Mouse (Mus musculus): ENCODE data around the gene Umps. TPM values are rescaled to one million over a fixed set of nuclear protein-coding genes. Genes with fewer than 3 reads are reported as not detected.

Gene Umps
- polyA plus RNA-seq, 1 experiment: 6.1 TPM

DNA sequence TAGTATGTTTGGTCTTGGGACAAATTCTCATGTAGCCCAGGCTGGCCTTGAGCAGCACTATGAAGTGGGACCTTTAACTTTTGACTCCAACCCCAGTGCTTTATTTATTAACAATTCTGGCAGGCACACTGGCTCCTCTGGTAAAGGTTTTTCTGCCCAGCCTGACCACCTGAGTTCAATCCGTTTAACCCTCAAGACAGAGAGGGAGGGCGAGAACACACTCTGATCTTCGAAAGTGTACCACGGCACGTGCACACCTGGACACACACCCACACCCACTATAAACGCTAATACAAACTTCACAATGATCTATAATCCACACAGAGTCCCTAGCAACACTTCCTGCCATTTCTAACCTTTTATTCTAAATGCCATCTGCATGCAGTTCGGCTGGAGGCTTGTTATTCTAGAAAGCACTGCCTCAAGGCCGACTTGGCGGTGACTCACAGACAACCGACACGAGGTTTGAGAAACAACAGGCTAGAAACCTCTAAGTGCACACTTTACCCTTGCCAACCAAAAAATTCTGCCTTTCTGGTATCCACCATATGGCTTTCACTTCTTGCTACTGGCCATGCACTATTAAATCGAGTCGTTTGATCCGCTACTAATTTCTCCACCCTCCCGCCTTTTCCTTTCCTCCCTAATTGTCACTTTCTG, 830 bp downstream of the Umps start:
- Histone ChIP-seq H3K36me3 (ENCODE audit: control insufficient read depth, insufficient read depth, low read length) (peaks cover 12% of the 10 kb centered on the region), H3K27me3 (ENCODE audit: control insufficient read depth, insufficient read depth, low read length) (no peaks in the 10 kb centered on the region), H3K4me3 (ENCODE audit: extremely low read depth, insufficient read depth, insufficient read length) (peak overlapping the region; percentile 89), H3K4me1 (ENCODE audit: control insufficient read depth, insufficient read depth, insufficient read length) (no peaks in the 10 kb centered on the region), H3K27ac (ENCODE audit: insufficient read depth, low read length) (no peak overlapping the region)
- TF ChIP-seq CTCF (IDR thresholded peaks at IDR 0.05; ENCODE audit: extremely low read depth, insufficient read depth, insufficient read length, insufficient replicate concordance): no peak
- no peak for TF ChIP-seq POLR2A (IDR thresholded peaks at IDR 0.05; ENCODE audit: low read depth, low read length)
- no peak for DNase-seq (ENCODE audit: low read depth in 1 of 2, low spot score in 2 of 2)
- WGBS: 5% methylated on average over 15 of the region's 15 CpGs

DNA sequence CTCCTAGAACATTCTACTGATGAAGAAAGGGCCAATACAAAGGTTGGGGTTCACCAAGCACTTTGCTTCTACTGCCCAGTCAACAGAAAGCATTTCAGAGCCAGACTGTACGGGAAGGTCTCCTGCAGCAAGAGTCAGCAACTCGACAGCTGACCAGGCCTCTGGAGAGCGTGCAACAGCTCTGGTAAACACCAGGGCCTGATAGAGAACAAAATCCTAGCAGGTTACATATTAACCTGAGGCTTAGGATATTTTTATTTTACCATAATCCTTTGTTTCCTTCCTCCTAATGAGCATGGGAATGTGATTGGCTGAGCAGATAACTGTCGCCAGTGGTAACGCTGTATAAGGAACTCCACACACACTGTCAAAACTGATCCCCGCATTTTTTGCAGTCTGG, 3.3 kb downstream of the Umps start:
- no peak for TF ChIP-seq CTCF (IDR thresholded peaks at IDR 0.05; ENCODE audit: extremely low read depth, insufficient read depth, insufficient read length, insufficient replicate concordance)
- TF ChIP-seq POLR2A (IDR thresholded peaks at IDR 0.05; ENCODE audit: low read depth, low read length): no peak
- Histone ChIP-seq H3K4me1 (ENCODE audit: control insufficient read depth, insufficient read depth, insufficient read length) (no peaks in the 10 kb centered on the region), H3K27me3 (ENCODE audit: control insufficient read depth, insufficient read depth, low read length) (no peaks in the 10 kb centered on the region), H3K27ac (ENCODE audit: insufficient read depth, low read length) (no peak overlapping the region), H3K4me3 (ENCODE audit: extremely low read depth, insufficient read depth, insufficient read length) (no peak overlapping the region), H3K36me3 (ENCODE audit: control insufficient read depth, insufficient read depth, low read length) (peaks cover 21% of the 10 kb centered on the region)
- DNase-seq (ENCODE audit: low read depth in 1 of 2, low spot score in 2 of 2): no peak
- 92% methylated on average over 6 of the region's 6 CpGs for WGBS

DNA sequence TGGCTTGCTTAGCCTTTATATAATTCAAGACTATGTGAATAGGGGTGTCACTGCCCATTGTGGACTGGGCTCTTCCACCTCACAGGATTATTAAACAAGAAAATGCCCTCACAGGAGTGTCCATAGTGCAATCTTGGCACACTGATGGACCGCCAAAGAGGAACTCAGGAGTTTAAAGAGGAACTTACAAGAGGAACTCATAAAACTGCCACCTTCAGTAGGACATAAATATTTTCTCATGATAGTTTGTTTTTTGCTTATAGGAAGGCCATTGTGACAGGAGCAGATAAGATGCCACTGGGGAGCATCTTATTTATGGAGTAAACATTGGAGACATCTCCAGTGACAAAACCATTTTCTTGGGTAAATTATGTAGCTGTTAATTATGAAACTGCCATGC, 12.0 kb downstream of the Umps start:
- Histone ChIP-seq H3K4me1 (ENCODE audit: control insufficient read depth, insufficient read depth, insufficient read length) (peaks cover 4% of the 10 kb centered on the region; the same call in 1 of the 2 replicates), H3K4me3 (ENCODE audit: extremely low read depth, insufficient read depth, insufficient read length) (no peak overlapping the region), H3K36me3 (ENCODE audit: control insufficient read depth, insufficient read depth, low read length) (peaks cover 15% of the 10 kb centered on the region), H3K27ac (ENCODE audit: insufficient read depth, low read length) (no peak overlapping the region), H3K27me3 (ENCODE audit: control insufficient read depth, insufficient read depth, low read length) (no peaks in the 10 kb centered on the region)
- TF ChIP-seq POLR2A (IDR thresholded peaks at IDR 0.05; ENCODE audit: low read depth, low read length): no peak
- TF ChIP-seq CTCF (IDR thresholded peaks at IDR 0.05; ENCODE audit: extremely low read depth, insufficient read depth, insufficient read length, insufficient replicate concordance): no peak
- no peak for DNase-seq (ENCODE audit: low read depth in 1 of 2, low spot score in 2 of 2)
- WGBS: 26% methylated on average over 1 of the region's 1 CpGs

DNA sequence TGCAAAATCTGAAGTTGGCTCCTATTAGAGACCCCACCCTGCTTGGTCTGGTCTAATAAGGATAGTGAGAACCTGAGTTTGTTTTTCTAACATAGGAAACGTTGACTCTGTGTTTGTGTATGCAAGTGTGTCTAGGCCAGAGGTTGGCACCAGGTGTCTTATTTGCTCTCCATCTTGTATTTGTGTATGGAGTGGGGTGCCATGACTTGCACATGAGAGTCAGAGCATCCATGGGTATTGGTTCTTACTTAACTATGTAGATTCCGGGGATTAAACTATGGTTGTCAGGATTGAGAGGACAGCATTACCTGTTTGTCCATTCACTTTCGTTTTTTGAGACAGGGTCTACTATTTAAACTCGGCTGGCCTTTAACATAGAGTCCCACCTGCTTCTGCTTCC, 13.8 kb downstream of the Umps start:
- DNase-seq (ENCODE audit: low read depth in 1 of 2, low spot score in 2 of 2): no peak
- TF ChIP-seq POLR2A (IDR thresholded peaks at IDR 0.05; ENCODE audit: low read depth, low read length) (no peak), CTCF (IDR thresholded peaks at IDR 0.05; ENCODE audit: extremely low read depth, insufficient read depth, insufficient read length, insufficient replicate concordance) (no peak)
- WGBS: 86% methylated on average over 4 of the region's 4 CpGs

DNA sequence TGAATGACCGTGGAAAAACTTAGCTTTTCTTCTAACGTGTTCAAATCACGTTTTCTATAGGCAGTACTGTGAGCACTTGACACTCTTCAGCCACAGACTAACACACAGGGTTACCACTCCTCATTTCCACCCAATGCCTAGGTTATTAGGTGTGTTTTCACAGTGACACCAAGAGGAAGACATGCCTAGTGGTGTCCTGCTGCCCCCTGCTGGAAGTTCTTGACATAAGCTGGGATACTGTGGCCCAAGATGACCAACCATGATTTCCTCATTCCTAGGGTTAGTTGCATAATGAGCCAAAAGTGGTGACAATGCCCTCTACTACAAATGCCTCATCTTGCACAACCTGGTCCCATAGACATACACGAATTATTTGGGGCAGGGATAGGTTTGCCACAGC, 16.0 kb downstream of the Umps start:
- DNase-seq (ENCODE audit: low read depth in 1 of 2, low spot score in 2 of 2): peak; percentile 49 to 78
- Histone ChIP-seq H3K27ac (ENCODE audit: insufficient read depth, low read length) (no peak overlapping the region), H3K27me3 (ENCODE audit: control insufficient read depth, insufficient read depth, low read length) (no peaks in the 10 kb centered on the region), H3K4me3 (ENCODE audit: extremely low read depth, insufficient read depth, insufficient read length) (no peak overlapping the region), H3K4me1 (ENCODE audit: control insufficient read depth, insufficient read depth, insufficient read length) (peaks cover 4% of the 10 kb centered on the region; the same call in 1 of the 2 replicates), H3K36me3 (ENCODE audit: control insufficient read depth, insufficient read depth, low read length) (peaks cover 6% of the 10 kb centered on the region)
- 22% methylated on average over 4 of the region's 4 CpGs for WGBS
- TF ChIP-seq CTCF (IDR thresholded peaks at IDR 0.05; ENCODE audit: extremely low read depth, insufficient read depth, insufficient read length, insufficient replicate concordance) (peak; percentile 77; the same call in 1 of the 2 replicates), POLR2A (IDR thresholded peaks at IDR 0.05; ENCODE audit: low read depth, low read length) (no peak)

More for the DNA sequence above, 13.8 kb downstream of the Umps start:
- peaks cover 4% of the 10 kb centered on the region; the same call in 1 of the 2 replicates for H3K4me1 ChIP-seq (ENCODE audit: control insufficient read depth, insufficient read depth, insufficient read length)
- no peak overlapping the region for H3K27ac ChIP-seq (ENCODE audit: insufficient read depth, low read length)
- no peak overlapping the region for H3K4me3 ChIP-seq (ENCODE audit: extremely low read depth, insufficient read depth, insufficient read length)
- no peaks in the 10 kb centered on the region for H3K27me3 ChIP-seq (ENCODE audit: control insufficient read depth, insufficient read depth, low read length)
- peaks cover 12% of the 10 kb centered on the region for H3K36me3 ChIP-seq (ENCODE audit: control insufficient read depth, insufficient read depth, low read length)

DNA sequence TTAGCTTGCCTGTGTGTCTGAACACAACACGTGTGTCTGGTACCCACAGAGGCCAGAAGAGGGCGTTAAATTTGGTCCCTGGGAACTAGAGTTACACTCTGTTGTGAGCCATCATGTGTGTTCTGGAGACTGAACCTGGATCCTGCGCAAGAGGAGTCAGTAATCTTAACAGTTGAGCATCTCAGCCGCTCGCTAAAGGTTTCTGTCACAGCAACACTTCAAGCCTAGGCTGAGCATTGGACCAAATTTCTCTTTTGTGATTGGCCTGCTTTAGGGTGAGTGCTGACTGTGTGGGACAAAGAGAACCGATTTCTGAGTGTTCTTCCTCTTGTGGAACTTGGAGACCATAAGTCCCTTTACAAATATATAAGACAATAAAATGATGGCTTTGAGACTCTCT, 16.5 kb downstream of the Umps start:
- no peak overlapping the region for H3K27ac ChIP-seq (ENCODE audit: insufficient read depth, low read length)
- no peak for TF ChIP-seq POLR2A (IDR thresholded peaks at IDR 0.05; ENCODE audit: low read depth, low read length)
- TF ChIP-seq CTCF (IDR thresholded peaks at IDR 0.05; ENCODE audit: extremely low read depth, insufficient read depth, insufficient read length, insufficient replicate concordance): no peak
- WGBS: 82% methylated on average over 6 of the region's 6 CpGs
- H3K4me1 ChIP-seq (ENCODE audit: control insufficient read depth, insufficient read depth, insufficient read length): 0 out of 2 replicates have a peak, but pooled peaks cover under 1% of the 10 kb centered on the region
- peaks cover 4% of the 10 kb centered on the region for H3K36me3 ChIP-seq (ENCODE audit: control insufficient read depth, insufficient read depth, low read length)
- no peak for DNase-seq (ENCODE audit: low read depth in 1 of 2, low spot score in 2 of 2)
- H3K4me3 ChIP-seq (ENCODE audit: extremely low read depth, insufficient read depth, insufficient read length): no peak overlapping the region
- H3K27me3 ChIP-seq (ENCODE audit: control insufficient read depth, insufficient read depth, low read length): no peaks in the 10 kb centered on the region

Measured in spleen, adult 2 months (tissue).